Mouse (Mus musculus): Measurements from ENCODE around the gene Prkab1.

- TF ChIP-seq CTCF (IDR thresholded peaks at IDR 0.05; ENCODE audit: low read depth, low read length) (no peak), POLR2A (IDR thresholded peaks at IDR 0.05; ENCODE audit: borderline replicate concordance, low read depth, low read length) (no peak)
Measured at GRCm38 (mm10) chr5:116016542-116016941, 7.8 kb downstream of the Prkab1 start.
